In the genomic region with DNA sequence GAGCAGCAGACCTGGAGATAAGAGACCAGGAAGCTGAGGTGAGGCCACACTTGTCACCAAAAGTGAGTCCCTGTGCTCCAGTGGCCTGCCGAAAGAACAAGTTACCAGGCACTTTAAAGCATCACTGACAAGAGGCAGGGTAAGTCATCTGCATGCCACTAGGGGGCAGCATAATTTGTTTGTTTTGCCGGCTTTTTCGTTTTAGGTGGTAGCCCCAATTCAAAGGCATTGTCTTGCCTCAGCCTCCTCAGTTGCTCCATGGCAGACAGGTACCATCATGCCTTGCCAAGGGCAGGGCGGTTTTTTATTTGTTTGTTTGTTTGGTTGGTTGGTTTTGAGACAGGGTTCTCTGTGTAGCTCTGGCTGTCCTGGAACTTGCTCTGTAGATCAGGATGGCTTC, we compare ENCODE assay signal across 9 mouse cellular contexts. TPM values are rescaled to one million over a fixed set of nuclear protein-coding genes. Genes with fewer than 3 reads are reported as not detected.
DNase-seq lines count a peak whose midpoint lies in the region; ATAC-seq lines count a peak whose summit lies in the region.
"Had no signal": no experiment of that assay in that cellular context is flagged by ENCODE, and none has a peak within 500 bp of the region (broad histone marks: within the 10 kb centered on the region; RNA-seq: fewer than 3 reads in every experiment).

No protein-coding gene starts in this region.

- DNase-seq in kidney, adult 11 months: peak; percentile 28
- DNase-seq in adipocyte (ENCODE audit: low spot score): peak; percentile 48
- peak; percentile 26 for DNase-seq in embryo, embryonic 10 days (ENCODE audit: low spot score)
- DNase-seq in kidney, postnatal 4 days: peak; percentile 34 to 49
- DNase-seq in retina, postnatal 1 day: peak; percentile 65
- no peak for DNase-seq in ovary, postnatal 36 days (ENCODE audit: low spot score)

- H3K9me3 ChIP-seq in kidney, embryonic 16.5 days (ENCODE audit: low read length): no peaks in the 10 kb centered on the region

- H3K27me3 ChIP-seq in kidney, embryonic 16.5 days (ENCODE audit: insufficient read depth, low read length): no peaks in the 10 kb centered on the region

- no peak overlapping the region for H3K27ac ChIP-seq in kidney, embryonic 16.5 days (ENCODE audit: low read length)

- H3K4me3 ChIP-seq in kidney, embryonic 16.5 days (ENCODE audit: low read length): no peak overlapping the region

- WGBS in kidney, embryonic 16.5 days: 73% methylated on average over 4 of the region's 4 CpGs

- ATAC-seq in kidney, embryonic 16.5 days (ENCODE audit: low FRiP score, low TSS enrichment): no peak
- ATAC-seq in CD4-positive, CD25-positive, alpha-beta regulatory T cell, adult 4 months: peak; percentile 63

- no peaks in the 10 kb centered on the region for H3K36me3 ChIP-seq in kidney, embryonic 16.5 days (ENCODE audit: insufficient read depth, low read length)

- H3K4me2 ChIP-seq in kidney, embryonic 16.5 days (replicated peaks; ENCODE audit: low read depth, low read length): no peak overlapping the region

- no peak overlapping the region for H3K9ac ChIP-seq in kidney, embryonic 16.5 days (replicated peaks; ENCODE audit: low read length)

- H3K4me1 ChIP-seq in kidney, embryonic 16.5 days (ENCODE audit: insufficient read depth, low read length): peaks cover 13% of the 10 kb centered on the region; the same call in 1 of the 2 replicates

RNA-seq across cellular contexts. Expression of a gene that starts 26.2 kb away (rescaled TPM):
- not detected in 2 replicates for polyA plus RNA-seq in kidney, embryonic 16.5 days (2015; fragmentation: Nextera tagmentation; extraction: Ambion mirVana)
- not detected for polyA plus RNA-seq in CD4-positive, CD25-positive, alpha-beta regulatory T cell, adult 4 months (2017; shearing (Covaris generic))
- polyA plus RNA-seq: lung, embryonic 16.5 days had no signal

RNA-seq across cellular contexts. Expression of a gene that starts 34.2 kb away (rescaled TPM):
- polyA plus RNA-seq in kidney, embryonic 16.5 days (2015; fragmentation: Nextera tagmentation; extraction: Ambion mirVana): 43.0 and 54.6 TPM in 2 replicates
- polyA plus RNA-seq in CD4-positive, CD25-positive, alpha-beta regulatory T cell, adult 4 months (2017; shearing (Covaris generic)): 10 to 100 TPM; 17.1 TPM

RNA-seq across cellular contexts. Expression of a gene that starts 42.0 kb away (rescaled TPM):
- polyA plus RNA-seq in kidney, embryonic 16.5 days (2015; fragmentation: Nextera tagmentation; extraction: Ambion mirVana): 9.7 TPM in 2 replicates
- 1 to 10 TPM; 2.1 to 6.8 TPM for polyA plus RNA-seq in CD4-positive, CD25-positive, alpha-beta regulatory T cell, adult 4 months (2017; shearing (Covaris generic))
